Mouse (Mus musculus) heart, embryonic 14.5 days (tissue): Measurements from ENCODE around the gene Tecr. TPM values are rescaled to one million over a fixed set of nuclear protein-coding genes. Genes with fewer than 3 reads are reported as not detected.

ENCODE experiments used
- ATAC-seq: fragments of 200-750 bp; cut with Nextera tagmentation; 2 replicates; pipeline ENCODE4 v1.8.0; 2017; ENCODE audit warnings: low read depth, moderate TSS enrichment; ENCODE audit not compliant: insufficient number of reproducible peaks, insufficient read depth, low FRiP score
- H3K27ac ChIP-seq, 2 experiments: fragments of 200-500 bp in 1 of 2; fragments of 300-500 bp in 1 of 2; sonication (generic) in 1 of 2; replicated peaks in 1 of 2; 2 replicates each; pipeline ENCODE4 v1.5.1; 2012 to 2014; ENCODE audit warnings: low read depth in 2 of 2, low read length in 2 of 2, control low read depth in 1 of 2, mild to moderate bottlenecking in 1 of 2, mixed read lengths in 1 of 2; ENCODE audit not compliant: control insufficient read depth in 1 of 2, insufficient read depth in 1 of 2
- H3K27me3 ChIP-seq: fragments of 300-500 bp; sonication (generic); 2 replicates; pipeline ENCODE4 v1.6.1; 2014; ENCODE audit warnings: mild to moderate bottlenecking, low read length, control low read depth; ENCODE audit not compliant: control insufficient read depth, insufficient read depth
- H3K36me3 ChIP-seq: fragments of 300-500 bp; sonication (generic); 2 replicates; pipeline ENCODE4 v1.6.1; 2014; ENCODE audit warnings: mild to moderate bottlenecking, control low read depth, low read length, mixed read lengths; ENCODE audit not compliant: control insufficient read depth, insufficient read depth
- H3K4me1 ChIP-seq, 2 experiments: fragments of 200-500 bp in 1 of 2; fragments of 300-500 bp in 1 of 2; sonication (generic) in 1 of 2; 2 replicates each; pipeline ENCODE4 v1.6.1; 2012 to 2014; ENCODE audit warnings: low read length in 2 of 2, control low read depth in 1 of 2, mixed read lengths in 1 of 2; ENCODE audit not compliant: control insufficient read depth in 2 of 2, insufficient read depth in 2 of 2
- H3K4me2 ChIP-seq: fragments of 300-500 bp; sonication (generic); 2 replicates; pipeline ENCODE4 v1.6.1; 2014; ENCODE audit warnings: mild to moderate bottlenecking, low read length
- H3K4me3 ChIP-seq, 2 experiments: fragments of 200-500 bp in 1 of 2; fragments of 300-500 bp in 1 of 2; sonication (generic) in 1 of 2; 2 replicates each; pipeline ENCODE4 v1.5.1; 2012 to 2014; ENCODE audit warnings: low read length in 2 of 2, mild to moderate bottlenecking in 2 of 2, control low read depth in 1 of 2, low read depth in 1 of 2, moderate library complexity in 1 of 2; ENCODE audit not compliant: control insufficient read depth in 1 of 2, insufficient read depth in 1 of 2
- H3K9ac ChIP-seq: fragments of 300-500 bp; sonication (generic); 2 replicates; pipeline ENCODE4 v1.6.1; 2014; ENCODE audit warnings: mild to moderate bottlenecking, low read length
- H3K9me3 ChIP-seq: fragments of 300-500 bp; sonication (generic); 2 replicates; pipeline ENCODE4 v1.6.1; 2016; ENCODE audit warnings: low read length, control low read depth; ENCODE audit not compliant: control insufficient read depth
- WGBS: fragments of 180-500 bp; shearing (Covaris S2); extraction: QIAGEN DNeasy Blood & Tissue Kit; methylation state at CpG from one replicate; pipeline ENCODE4 v1.1.7; 2014; 5-methylcytosine and 5-hydroxymethylcytosine counted together
- polyA plus RNA-seq: library from polyadenylated mRNA; unstranded; fragments of >200 nt; fragmentation: Nextera tagmentation; extraction: Ambion mirVana; gene quantifications from 2 replicates; pipeline ENCODE4 v1.2.1, GENCODE M21; 2014

Tecr gene
- polyA plus RNA-seq, 1 experiment from 2014 or later, result 507 TPM

DNA sequence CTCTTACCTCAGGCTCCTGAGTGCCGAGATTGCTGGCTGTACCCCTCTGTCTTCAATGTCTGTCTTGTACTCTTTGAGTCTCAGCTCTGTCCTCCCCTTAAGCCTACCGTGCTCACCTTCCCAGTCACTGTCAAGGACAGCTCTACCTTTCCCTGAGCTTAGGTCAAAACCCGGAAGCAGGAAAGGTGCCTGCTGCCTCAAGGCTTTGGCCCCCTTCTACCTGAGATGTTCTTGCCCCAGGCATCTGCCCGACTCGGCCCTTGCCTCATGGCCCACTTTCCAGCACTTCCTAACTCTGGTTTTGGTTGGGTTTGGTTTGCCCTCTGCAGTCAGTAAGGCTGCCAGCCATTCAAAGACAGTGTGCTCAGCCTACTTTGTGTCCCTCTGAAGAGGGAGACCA is 39.0 kb downstream of the Tecr start:
- Histone ChIP-seq H3K9ac (no peak overlapping the region), H3K9me3 (no peaks in the 10 kb centered on the region), H3K36me3 (peaks cover 49% of the 10 kb centered on the region), H3K27ac (no peak overlapping the region), H3K4me2 (no peak overlapping the region), H3K4me3 (no peak overlapping the region), H3K4me1 (peaks cover 3 to 18% of the 10 kb centered on the region in 2 experiments), H3K27me3 (no peaks in the 10 kb centered on the region)
- no peak for ATAC-seq
- WGBS, result 76% methylated on average over 5 of the region's 5 CpGs

DNA sequence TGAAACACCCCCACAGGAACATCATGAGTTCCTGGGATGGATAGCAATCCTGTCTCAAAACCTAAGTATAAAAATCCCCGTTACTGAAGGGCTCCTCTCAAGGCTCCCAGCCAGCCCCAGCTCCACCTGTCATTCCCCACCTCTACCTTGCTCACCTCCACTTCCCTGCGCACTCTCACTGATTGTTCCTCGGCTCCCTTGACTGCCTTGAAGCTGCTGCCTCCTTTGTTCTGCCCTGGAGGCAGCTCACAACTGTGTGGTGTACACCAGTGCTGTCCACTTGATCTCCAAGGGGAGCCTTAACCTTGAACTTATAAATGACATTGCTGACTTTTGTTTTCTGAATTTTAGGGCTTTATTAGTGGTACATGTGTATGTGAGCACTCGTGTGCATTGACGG is 39.6 kb downstream of the Tecr start:
- whole genome bisulfite sequencing, result 66% methylated on average over 5 of the region's 5 CpGs
- Histone ChIP-seq H3K4me2 (peak overlapping the region; percentile 82), H3K9me3 (no peaks in the 10 kb centered on the region), H3K9ac (peak overlapping the region; percentile 95; the same call in 1 of the 2 replicates), H3K36me3 (peaks cover 42% of the 10 kb centered on the region), H3K4me1 (peaks cover 3 to 11% of the 10 kb centered on the region in 2 experiments), H3K27me3 (no peaks in the 10 kb centered on the region), H3K4me3 (no peak overlapping the region), H3K27ac (no peak overlapping the region)
- no peak for ATAC-seq

DNA sequence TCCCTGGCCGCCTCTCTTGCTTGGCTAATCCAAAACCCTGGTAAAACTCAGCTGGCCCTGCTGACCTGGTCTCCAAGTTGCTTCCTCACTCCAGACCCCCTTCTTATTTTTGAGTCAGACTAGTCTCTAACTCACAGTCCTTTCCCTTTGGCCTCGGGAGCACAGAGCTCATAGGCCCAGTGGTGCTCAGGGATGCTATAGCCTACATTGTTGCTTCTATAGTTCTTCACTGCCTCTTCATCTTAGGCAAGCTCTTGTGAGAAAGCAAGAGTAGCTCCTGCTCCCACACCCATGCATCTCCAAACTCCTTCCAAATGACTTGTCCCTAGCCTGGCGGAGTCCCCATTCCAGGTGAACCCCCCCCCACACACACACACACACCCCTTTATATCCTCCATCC is 40.1 kb downstream of the Tecr start:
- 58% methylated on average over 3 of the region's 3 CpGs for WGBS
- H3K27me3 ChIP-seq, result no peaks in the 10 kb centered on the region
- peaks cover 3 to 11% of the 10 kb centered on the region in 2 experiments for H3K4me1 ChIP-seq
- H3K4me3 ChIP-seq, result peak overlapping the region; percentile 86 to 97
- 0 out of 4 replicates have a peak overlapping the region, but pooled peaks of 1 of the 2 experiments have one; percentile 78 for H3K27ac ChIP-seq
- peak overlapping the region; percentile 95 for H3K9ac ChIP-seq
- peak overlapping the region; percentile 82 for H3K4me2 ChIP-seq
- ATAC-seq, result no peak
- H3K9me3 ChIP-seq, result no peaks in the 10 kb centered on the region
- peaks cover 38% of the 10 kb centered on the region for H3K36me3 ChIP-seq

DNA sequence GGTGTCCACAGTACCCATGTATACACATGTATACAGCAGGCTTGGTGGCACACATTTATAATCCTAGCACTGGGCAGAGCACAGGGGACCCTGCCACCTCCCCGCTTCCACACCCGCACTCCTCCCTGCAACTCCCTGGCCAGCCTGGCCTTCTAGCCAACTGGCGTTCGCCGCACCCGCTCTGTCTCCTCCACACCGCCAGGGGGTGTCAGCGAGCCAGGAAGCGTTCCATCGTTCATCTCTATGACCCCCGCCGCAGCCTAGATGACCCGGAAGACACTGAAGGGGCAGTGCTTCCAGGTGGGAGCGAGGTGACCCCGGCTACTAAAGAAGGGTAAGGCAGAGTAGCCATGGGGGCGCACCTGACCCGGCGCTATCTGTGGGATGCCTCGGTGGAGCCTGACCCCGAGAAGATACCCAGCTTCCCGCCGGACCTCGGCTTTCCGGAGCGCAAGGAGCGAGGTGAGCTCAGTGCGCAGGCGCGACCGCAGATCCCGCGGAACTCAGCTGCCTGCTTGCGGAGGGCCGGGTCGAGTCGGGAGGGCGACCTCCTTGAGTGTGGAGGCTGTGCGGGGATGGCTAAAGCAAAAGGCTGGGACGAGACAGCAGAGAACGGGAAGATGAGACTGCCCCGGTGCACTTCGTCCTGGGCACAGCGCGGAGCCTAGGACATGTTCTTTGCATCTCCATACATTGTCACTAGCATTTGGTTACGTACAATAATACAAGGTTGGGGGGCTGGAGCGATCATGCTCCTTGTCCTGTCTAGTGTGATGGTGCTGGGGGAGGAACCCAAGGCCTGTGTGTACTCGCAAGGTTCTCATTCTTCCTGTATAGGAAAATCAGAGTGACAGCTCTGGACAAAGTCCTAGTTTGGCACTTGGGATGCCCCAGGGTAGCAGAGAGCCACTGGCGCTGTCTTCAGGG is 41.0 kb downstream of the Tecr start, which contains the start of gene Ndufb7:
Gene Ndufb7 (plus strand): TSS at position 203 of the 927 bp plus-strand sequence.
- peak; percentile 78 for ATAC-seq
- H3K36me3 ChIP-seq, result peaks cover 28% of the 10 kb centered on the region
- H3K4me2 ChIP-seq, result peak within 1 kb of the TSS; percentile 82
- peak within 1 kb of the TSS; percentile 86 to 97 for H3K4me3 ChIP-seq
- H3K9me3 ChIP-seq, result no peaks in the 10 kb centered on the region
- H3K27me3 ChIP-seq, result no peaks in the 10 kb centered on the region
- peaks cover 3 to 11% of the 10 kb centered on the region in 2 experiments for H3K4me1 ChIP-seq
- H3K27ac ChIP-seq, result peak within 1 kb of the TSS; percentile 63 to 78
- H3K9ac ChIP-seq, result peak within 1 kb of the TSS; percentile 95
- WGBS, result under 1% methylated on average over 48 of the region's 48 CpGs

DNA sequence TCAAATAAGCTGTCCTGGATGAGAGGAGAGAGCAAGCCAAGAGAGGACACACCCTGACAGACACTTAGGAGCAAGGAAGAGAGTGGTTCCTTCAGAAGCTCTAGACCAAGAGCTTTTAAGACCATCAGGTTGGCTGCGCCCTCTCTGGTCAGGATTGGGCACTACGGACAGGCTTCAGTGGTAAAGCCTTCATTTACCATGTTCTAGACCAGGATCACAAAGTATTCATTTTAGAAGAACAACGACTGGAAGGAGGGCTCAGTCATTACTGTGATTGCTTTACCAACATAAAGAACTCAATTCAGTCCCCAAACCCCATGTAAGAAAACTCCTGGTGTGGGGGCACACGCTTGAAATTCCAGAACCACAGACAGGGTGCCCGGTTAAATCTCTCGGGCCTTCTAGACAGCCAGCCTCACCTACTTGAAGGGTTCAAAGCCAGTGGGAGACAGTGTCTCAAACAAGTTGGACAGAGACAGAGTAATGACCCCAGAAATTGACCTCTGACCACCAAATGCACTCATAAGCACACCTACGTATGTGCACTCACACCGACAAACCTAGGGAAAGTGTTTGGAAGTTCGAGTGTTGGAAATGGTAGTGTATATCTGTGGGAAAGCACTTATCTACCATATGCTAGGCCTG is 41.9 kb downstream of the Tecr start:
- 70% methylated on average over 9 of the region's 9 CpGs for WGBS
- peak overlapping the region in 1 of 2 experiments; percentile 86; a peak in 2 of 4 replicates for H3K4me3 ChIP-seq
- peak overlapping the region; percentile 82 for H3K4me2 ChIP-seq
- H3K36me3 ChIP-seq, result peaks cover 20% of the 10 kb centered on the region
- no peak overlapping the region for H3K27ac ChIP-seq
- H3K9ac ChIP-seq, result no peak overlapping the region
- no peaks in the 10 kb centered on the region for H3K9me3 ChIP-seq
- no peaks in the 10 kb centered on the region for H3K27me3 ChIP-seq
- H3K4me1 ChIP-seq, result peaks cover 3 to 11% of the 10 kb centered on the region in 2 experiments
- no peak for ATAC-seq

DNA sequence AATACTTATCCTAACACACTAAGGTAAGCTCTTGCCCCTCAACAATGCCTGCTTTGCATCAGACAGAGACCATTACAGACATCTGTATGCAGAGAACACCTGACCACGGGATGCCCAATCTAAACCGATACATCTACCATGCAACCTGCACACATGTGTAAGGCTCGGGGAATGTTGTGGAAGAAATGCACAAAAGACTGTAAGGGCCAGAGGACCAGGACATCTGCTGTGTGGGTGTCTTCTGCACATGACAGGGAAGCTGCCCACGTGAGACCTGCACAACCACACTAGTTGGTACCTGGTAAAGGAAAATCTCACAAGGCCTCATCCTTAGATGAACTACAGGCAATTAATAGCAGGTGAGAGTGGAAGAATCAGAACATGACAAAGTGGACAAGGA is 44.5 kb downstream of the Tecr start:
- WGBS, result 71% methylated on average over 4 of the region's 4 CpGs
- Histone ChIP-seq H3K36me3 (no peaks in the 10 kb centered on the region), H3K4me1 (peaks cover 3 to 10% of the 10 kb centered on the region in 2 experiments), H3K9ac (no peak overlapping the region), H3K4me3 (no peak overlapping the region), H3K4me2 (no peak overlapping the region), H3K27ac (no peak overlapping the region), H3K9me3 (no peaks in the 10 kb centered on the region), H3K27me3 (no peaks in the 10 kb centered on the region)
- no peak for ATAC-seq

DNA sequence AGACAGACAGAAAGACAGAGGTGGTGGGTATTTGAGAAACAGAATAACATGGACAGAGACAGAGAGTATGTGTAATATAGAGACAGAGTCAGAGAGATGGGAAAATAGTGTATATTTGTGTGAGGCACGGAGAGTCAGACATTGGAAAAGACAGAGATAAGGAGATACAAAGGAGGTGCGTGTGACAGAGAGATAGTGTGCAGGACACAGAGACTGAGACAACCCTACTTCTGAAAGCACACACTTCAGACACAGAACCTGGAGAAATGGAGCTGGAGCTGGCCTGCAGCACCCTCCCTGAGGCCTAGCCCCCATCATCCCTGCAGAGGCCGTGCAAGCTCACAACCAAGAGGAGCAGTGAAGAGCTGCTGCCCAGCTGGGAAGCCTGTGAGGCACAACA is 45.1 kb downstream of the Tecr start:
- Histone ChIP-seq H3K36me3 (no peaks in the 10 kb centered on the region), H3K4me3 (no peak overlapping the region), H3K4me2 (no peak overlapping the region), H3K9me3 (no peaks in the 10 kb centered on the region), H3K9ac (no peak overlapping the region), H3K27me3 (no peaks in the 10 kb centered on the region), H3K27ac (no peak overlapping the region), H3K4me1 (peaks cover 3 to 4% of the 10 kb centered on the region in 2 experiments)
- WGBS, result 54% methylated on average over 3 of the region's 3 CpGs
- ATAC-seq, result no peak
